Mouse (Mus musculus) heart, postnatal 10 days (tissue): ENCODE measurements at regions not wholly inside any gene's neighbourhood (a gene's known extent, or its start where the extent isn't known, plus 50 kb on each side); places are given as distances from the start of the nearest gene placed in this dataset.
"Not testable (repeated sequence)": the region's sequence is repeated elsewhere in the genome, so short reads cannot be mapped to it uniquely, and the experiment has no call there.

Source experiments
- DNase-seq, 2 experiments: peaks; one replicate each; pipeline ENCODE4 v3.0.0; 2021
- intact Hi-C: fragments of 180-260 bp; cut with DNase I; formaldehyde crosslinking; loops from one replicate; pipeline ENCODE4 v1.15.1; 2025

DNA sequence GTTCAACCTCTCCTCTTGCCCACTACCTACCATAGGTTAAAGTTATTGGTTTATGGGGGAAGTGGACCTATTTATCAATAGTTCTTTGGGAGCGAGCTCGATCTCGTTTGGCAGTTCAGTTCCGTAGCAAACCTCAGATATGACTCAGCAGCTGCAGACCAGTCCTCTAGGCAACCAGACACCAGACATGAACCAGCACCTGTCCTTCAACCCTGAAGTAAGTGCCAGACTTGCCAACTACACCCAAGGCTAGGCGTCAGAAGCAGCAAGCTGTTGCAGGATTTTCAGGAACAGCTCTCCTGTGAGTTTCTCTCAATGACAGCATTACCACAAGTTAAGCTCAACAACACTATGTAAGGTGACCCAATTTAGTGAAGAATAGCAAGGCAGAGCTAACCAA lies 53.3 kb upstream of the Trdn start:
- intact Hi-C loops, result no loop called here
- DNase-seq, result no peak

DNA sequence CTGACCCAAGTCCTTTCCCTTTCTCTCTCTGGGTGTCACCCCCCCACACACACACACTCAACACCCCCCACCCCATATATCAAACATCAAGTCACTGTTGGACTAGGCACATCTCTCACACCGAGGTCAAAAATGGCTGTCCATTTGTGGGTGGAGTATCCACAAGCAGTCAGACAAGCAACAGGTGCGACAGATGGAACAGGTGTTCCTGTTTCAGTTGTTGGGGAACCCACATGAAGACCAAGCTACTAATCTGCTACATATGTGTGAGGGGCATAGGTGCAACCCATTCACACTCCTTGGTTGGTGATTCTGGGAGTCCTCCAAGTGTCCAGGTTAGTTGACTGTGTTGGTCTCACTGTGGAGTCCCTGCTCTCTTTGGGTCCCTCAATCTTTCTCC lies 58.1 kb upstream of the Trdn start:
- no peak for DNase-seq
- intact Hi-C loops, result no loop called here

DNA sequence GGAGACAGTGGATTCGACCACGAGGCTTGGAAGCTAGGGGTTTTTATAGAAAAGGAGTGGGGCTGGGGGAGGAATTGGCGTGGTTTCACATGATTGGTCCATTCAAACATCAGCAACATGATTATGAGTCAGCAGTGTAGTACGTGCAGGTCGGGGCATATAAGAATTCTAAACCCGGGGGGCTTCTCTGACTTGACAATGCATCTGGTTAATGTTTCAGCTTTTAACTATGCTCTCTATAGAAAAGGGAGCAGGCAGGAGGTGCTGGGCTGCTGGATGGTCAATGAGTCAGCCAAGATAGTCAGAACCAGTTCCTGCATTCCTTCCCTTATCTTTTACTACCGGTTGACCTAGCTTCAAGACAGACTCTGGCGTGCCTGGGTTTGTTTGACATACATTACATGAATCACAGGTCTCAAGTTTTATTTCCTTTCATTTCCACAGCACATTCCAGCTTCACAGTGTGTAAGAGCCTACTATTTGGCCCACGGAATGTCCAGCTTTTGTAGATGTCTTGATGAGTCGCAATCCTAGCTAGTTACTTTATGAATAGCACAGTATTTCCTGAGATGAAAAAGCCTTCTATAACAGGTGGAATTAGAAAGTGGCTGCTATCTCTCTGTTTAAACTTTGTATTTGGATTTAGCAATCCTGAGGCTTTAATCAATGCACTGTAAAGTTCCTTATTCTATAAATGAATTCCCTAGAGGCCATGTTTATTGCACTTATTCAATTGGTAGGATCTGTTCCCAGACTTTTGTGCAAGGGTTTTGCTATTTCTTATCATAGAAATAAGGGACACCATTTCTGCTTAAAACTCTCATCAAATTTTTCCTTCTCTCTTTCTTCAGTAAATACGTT lies 94.7 kb upstream of the Nkain2 start:
- intact Hi-C loops, result no loop called here
- DNase-seq, result peak in 1 of 2 experiments; percentile 1

DNA sequence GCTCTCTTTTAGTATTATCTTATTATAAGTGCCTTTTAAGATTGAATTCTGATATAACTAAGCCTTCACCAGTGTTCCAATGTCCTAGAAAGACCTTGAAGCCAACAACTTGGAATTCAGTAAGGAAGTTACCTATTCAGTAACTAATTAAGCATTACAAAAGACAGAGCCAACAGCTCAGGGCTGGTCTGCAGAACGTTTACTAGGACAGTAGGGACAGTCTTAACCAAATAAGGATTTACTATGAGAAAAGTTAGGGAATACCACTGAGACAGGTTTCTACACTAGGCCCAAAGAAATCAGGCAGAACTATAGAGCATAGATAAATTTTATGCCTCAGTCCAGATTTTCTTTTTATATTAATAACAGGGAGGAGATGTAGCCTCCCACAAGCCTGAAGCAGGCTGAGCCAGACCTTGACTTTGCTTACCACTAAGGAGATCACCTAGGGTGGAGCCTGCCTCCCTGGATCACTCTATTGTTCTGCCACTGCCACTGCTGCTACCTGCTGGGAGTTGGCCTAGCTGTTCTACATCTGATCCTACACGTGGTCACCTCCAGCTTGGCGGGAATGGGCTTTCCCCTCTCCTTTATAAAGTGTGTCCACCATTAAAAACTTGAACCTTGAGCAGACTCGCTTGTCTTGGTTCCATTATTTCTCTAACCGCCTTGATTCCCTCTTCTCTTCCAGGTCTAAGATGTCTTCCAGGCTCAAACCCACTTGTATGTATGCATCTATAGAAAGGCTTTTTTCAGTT lies 68.2 kb upstream of the Nkain2 start:
- intact Hi-C loops, result not testable (repeated sequence)

DNA sequence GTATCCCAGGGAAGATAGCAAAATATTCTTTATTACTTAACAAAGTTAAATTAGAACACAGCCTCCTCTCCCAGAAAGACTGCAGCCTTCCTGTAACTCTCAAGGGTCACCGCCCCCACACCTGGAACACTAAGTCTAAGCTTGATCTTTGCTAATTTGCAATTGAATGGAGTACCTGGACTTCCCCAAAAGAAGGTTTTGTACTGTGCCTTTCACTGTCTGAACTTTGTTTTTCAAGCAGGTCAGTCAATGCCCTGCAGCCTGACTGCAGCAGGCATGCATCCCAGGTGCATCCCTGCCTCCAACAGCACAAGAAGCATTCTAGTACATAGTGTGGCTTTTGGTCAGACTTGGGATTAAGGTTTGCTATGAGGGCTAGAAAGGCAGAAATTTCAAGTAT lies 67.2 kb upstream of the Nkain2 start:
- intact Hi-C loops, DNase-seq: not testable (repeated sequence)

More for the DNA sequence above, 68.2 kb upstream of the Nkain2 start:
- not testable (repeated sequence) for DNase-seq

DNA sequence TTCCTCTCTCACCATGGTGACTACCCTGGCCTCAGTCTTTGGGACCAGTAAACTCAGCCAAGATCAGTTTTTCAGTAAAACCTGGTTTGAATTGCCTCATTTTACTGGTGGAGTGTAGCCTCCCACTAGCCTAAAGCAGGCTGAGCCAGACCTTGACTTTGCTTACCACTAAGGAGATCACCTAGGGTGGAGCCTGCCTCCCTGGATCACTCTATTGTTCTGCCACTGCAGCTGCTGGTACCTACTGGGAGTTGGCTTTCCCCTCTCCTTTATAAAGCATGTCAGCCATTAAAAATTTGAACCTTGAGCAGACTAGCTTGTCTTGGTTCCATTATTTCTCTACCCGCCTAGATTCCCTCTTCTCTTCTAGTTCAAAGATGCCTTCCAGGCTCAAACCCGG lies 63.5 kb upstream of the Nkain2 start:
- not testable (repeated sequence) for DNase-seq

DNA sequence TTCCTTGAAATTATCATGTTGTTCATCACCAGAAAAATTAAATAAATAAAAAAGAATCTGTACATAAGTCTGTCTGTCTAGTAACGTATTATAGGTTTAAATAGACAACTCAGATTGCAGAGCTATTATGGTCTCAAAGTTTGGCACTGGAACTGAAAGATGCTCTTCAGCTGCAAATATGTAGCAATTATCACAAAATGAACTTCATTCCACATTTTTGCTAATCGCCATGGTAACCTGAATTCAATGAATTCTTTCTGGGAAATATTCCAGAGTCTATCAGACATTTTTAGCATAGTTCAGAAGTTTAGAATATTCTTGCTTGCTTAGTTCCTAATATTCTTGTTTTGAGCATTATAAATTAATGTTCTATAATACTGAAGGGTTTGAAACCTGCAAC lies 62.2 kb upstream of the Nkain2 start:
- intact Hi-C loops, result no loop called here
- no peak for DNase-seq

More for the DNA sequence above, 63.5 kb upstream of the Nkain2 start:
- intact Hi-C loops, result not testable (repeated sequence)

DNA sequence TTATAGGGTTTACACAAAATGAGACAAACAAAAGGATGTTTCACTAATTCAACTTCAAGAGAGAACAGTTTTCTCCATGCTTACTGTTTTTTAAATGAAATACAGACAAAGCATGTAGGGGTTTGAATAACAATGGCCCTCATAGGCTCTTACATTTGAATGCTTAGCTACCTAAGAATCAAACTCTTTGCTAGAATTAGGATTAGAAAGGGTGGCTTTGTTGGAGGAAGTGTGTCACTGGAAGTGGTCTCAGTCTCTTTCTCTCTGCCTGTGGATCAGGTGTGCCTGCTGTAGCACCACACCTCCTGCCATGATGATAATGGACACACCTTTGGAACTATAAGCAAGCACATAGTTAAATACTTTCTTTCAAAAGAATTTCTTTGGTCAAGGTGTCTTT lies 52.8 kb upstream of the Nkain2 start:
- intact Hi-C loops, result no loop called here
- no peak for DNase-seq
